Mouse (Mus musculus) neural tube, embryonic 15.5 days (tissue): ENCODE measurements around the gene Bag6. TPM values are rescaled to one million over a fixed set of nuclear protein-coding genes. Genes with fewer than 3 reads are reported as not detected.

Source experiments
- ATAC-seq: fragments of 200-750 bp; cut with Nextera tagmentation; 2 replicates; pipeline ENCODE4 v1.8.0; 2017; ENCODE audit warnings: mild to moderate bottlenecking, moderate TSS enrichment, moderate library complexity; ENCODE audit not compliant: low FRiP score
- H3K27ac ChIP-seq: fragments of 300-500 bp; sonication (generic); replicated peaks from 2 replicates; pipeline ENCODE4 v1.5.1; 2015; ENCODE audit warnings: mild to moderate bottlenecking, inconsistent platforms
- H3K27me3 ChIP-seq: fragments of 300-500 bp; sonication (generic); replicated peaks from 2 replicates; pipeline ENCODE4 v1.6.1; 2015; ENCODE audit warnings: inconsistent platforms
- H3K36me3 ChIP-seq: fragments of 300-500 bp; sonication (generic); 2 replicates; pipeline ENCODE4 v1.6.1; 2015; ENCODE audit warnings: inconsistent platforms
- H3K4me1 ChIP-seq: fragments of 300-500 bp; sonication (generic); 2 replicates; pipeline ENCODE4 v1.6.1; 2015; ENCODE audit warnings: inconsistent platforms
- H3K4me2 ChIP-seq: fragments of 300-500 bp; sonication (generic); 2 replicates; pipeline ENCODE4 v1.6.1; 2015; ENCODE audit warnings: inconsistent platforms, mild to moderate bottlenecking, moderate library complexity
- H3K4me3 ChIP-seq: fragments of 300-500 bp; sonication (generic); replicated peaks from 2 replicates; pipeline ENCODE4 v1.5.1; 2015; ENCODE audit warnings: mild to moderate bottlenecking, inconsistent platforms
- H3K9ac ChIP-seq: fragments of 300-500 bp; sonication (generic); replicated peaks from 2 replicates; pipeline ENCODE4 v1.6.1; 2015; ENCODE audit warnings: mild to moderate bottlenecking, inconsistent platforms
- H3K9me3 ChIP-seq: fragments of 300-500 bp; sonication (generic); replicated peaks from 2 replicates; pipeline ENCODE4 v1.6.1; 2016; ENCODE audit warnings: inconsistent platforms
- WGBS: fragments of 180-500 bp; shearing (Covaris S2); methylation state at CpG from one replicate; pipeline ENCODE4 v1.1.7; 2015; ENCODE audit warnings: mixed read lengths; 5-methylcytosine and 5-hydroxymethylcytosine counted together
- polyA plus RNA-seq: library from polyadenylated mRNA; unstranded; fragments of >200 nt; fragmentation: Nextera tagmentation; extraction: Ambion mirVana; gene quantifications from 2 replicates; pipeline ENCODE4 v1.2.1, GENCODE M21; 2015

Gene Bag6
- polyA plus RNA-seq, 1 experiment from 2014 or later = 62.7 TPM

GRCm38 (mm10) chr17:35100196-35100765, 34.7 kb upstream of the Bag6 start:
- Histone ChIP-seq H3K9ac (no peak overlapping the region), H3K4me1 (no peaks in the 10 kb centered on the region), H3K27me3 (no peaks in the 10 kb centered on the region), H3K4me2 (no peak overlapping the region), H3K27ac (no peak overlapping the region), H3K4me3 (no peak overlapping the region), H3K9me3 (no peaks in the 10 kb centered on the region), H3K36me3 (peaks cover 82% of the 10 kb centered on the region)
- ATAC-seq = no peak
- WGBS = 74% methylated on average over 10 of the region's 10 CpGs

GRCm38 (mm10) chr17:35101161-35101560, 33.8 kb upstream of the Bag6 start:
- Histone ChIP-seq H3K36me3 (peaks cover 77% of the 10 kb centered on the region), H3K27me3 (no peaks in the 10 kb centered on the region), H3K4me2 (no peak overlapping the region), H3K4me3 (no peak overlapping the region), H3K9ac (no peak overlapping the region), H3K4me1 (peaks cover 4% of the 10 kb centered on the region; the same call in 1 of the 2 replicates), H3K27ac (no peak overlapping the region), H3K9me3 (no peaks in the 10 kb centered on the region)
- 94% methylated on average over 11 of the region's 11 CpGs for WGBS
- ATAC-seq = no peak

GRCm38 (mm10) chr17:35102299-35102698, 32.7 kb upstream of the Bag6 start:
- H3K9ac ChIP-seq = no peak overlapping the region
- ATAC-seq = no peak
- H3K36me3 ChIP-seq = peaks cover 66% of the 10 kb centered on the region

GRCm38 (mm10) chr17:35103221-35103690, 31.7 kb upstream of the Bag6 start:
- H3K4me3 ChIP-seq = no peak overlapping the region
- ATAC-seq = no peak
- H3K36me3 ChIP-seq = peaks cover 58% of the 10 kb centered on the region
- H3K27ac ChIP-seq = no peak overlapping the region
- WGBS = 76% methylated on average over 6 of the region's 6 CpGs
- H3K4me2 ChIP-seq = no peak overlapping the region
- no peak overlapping the region for H3K9ac ChIP-seq
- H3K4me1 ChIP-seq = peaks cover 4% of the 10 kb centered on the region; the same call in 1 of the 2 replicates
- no peaks in the 10 kb centered on the region for H3K27me3 ChIP-seq
- no peaks in the 10 kb centered on the region for H3K9me3 ChIP-seq

More at GRCm38 (mm10) chr17:35102299-35102698, 32.7 kb upstream of the Bag6 start:
- H3K4me2 ChIP-seq = no peak overlapping the region
- H3K4me1 ChIP-seq = peaks cover 4% of the 10 kb centered on the region; the same call in 1 of the 2 replicates
- H3K4me3 ChIP-seq = no peak overlapping the region
- H3K27me3 ChIP-seq = no peaks in the 10 kb centered on the region
- H3K27ac ChIP-seq = no peak overlapping the region
- WGBS = 78% methylated on average over 8 of the region's 8 CpGs
- H3K9me3 ChIP-seq = no peaks in the 10 kb centered on the region

- Histone ChIP-seq H3K36me3 (peaks cover 51% of the 10 kb centered on the region), H3K27me3 (no peaks in the 10 kb centered on the region), H3K4me3 (no peak overlapping the region), H3K9ac (no peak overlapping the region), H3K4me1 (peaks cover 4% of the 10 kb centered on the region; the same call in 1 of the 2 replicates), H3K27ac (no peak overlapping the region), H3K4me2 (no peak overlapping the region), H3K9me3 (no peaks in the 10 kb centered on the region)
- 96% methylated on average over 7 of the region's 7 CpGs for WGBS
- ATAC-seq = no peak
Measured at GRCm38 (mm10) chr17:35104079-35104478, 30.9 kb upstream of the Bag6 start.

GRCm38 (mm10) chr17:35104754-35105153, 30.2 kb upstream of the Bag6 start:
- WGBS = 80% methylated on average over 6 of the region's 6 CpGs
- Histone ChIP-seq H3K36me3 (peaks cover 44% of the 10 kb centered on the region), H3K9ac (no peak overlapping the region)

GRCm38 (mm10) chr17:35105740-35106389, 29.1 kb upstream of the Bag6 start:
- Histone ChIP-seq H3K36me3 (peaks cover 34% of the 10 kb centered on the region), H3K9ac (no peak overlapping the region), H3K4me1 (peaks cover 4% of the 10 kb centered on the region; the same call in 1 of the 2 replicates), H3K4me3 (no peak overlapping the region), H3K27ac (no peak overlapping the region), H3K9me3 (no peaks in the 10 kb centered on the region), H3K27me3 (no peaks in the 10 kb centered on the region), H3K4me2 (peak overlapping the region; percentile 31)
- ATAC-seq = no peak
- WGBS = 25% methylated on average over 13 of the region's 13 CpGs

More at GRCm38 (mm10) chr17:35104754-35105153, 30.2 kb upstream of the Bag6 start:
- H3K27ac ChIP-seq = no peak overlapping the region
- H3K4me3 ChIP-seq = no peak overlapping the region
- no peak for ATAC-seq
- peaks cover 4% of the 10 kb centered on the region; the same call in 1 of the 2 replicates for H3K4me1 ChIP-seq
- no peak overlapping the region for H3K4me2 ChIP-seq
- no peaks in the 10 kb centered on the region for H3K27me3 ChIP-seq
- no peaks in the 10 kb centered on the region for H3K9me3 ChIP-seq

GRCm38 (mm10) chr17:35106522-35106921, 28.5 kb upstream of the Bag6 start:
- Histone ChIP-seq H3K4me2 (no peak overlapping the region), H3K4me3 (no peak overlapping the region), H3K9ac (no peak overlapping the region), H3K27ac (no peak overlapping the region), H3K27me3 (no peaks in the 10 kb centered on the region), H3K9me3 (no peaks in the 10 kb centered on the region), H3K4me1 (peaks cover 4% of the 10 kb centered on the region; the same call in 1 of the 2 replicates), H3K36me3 (peaks cover 28% of the 10 kb centered on the region)
- 72% methylated on average over 3 of the region's 3 CpGs for WGBS
- ATAC-seq = no peak

GRCm38 (mm10) chr17:35108097-35108496, 26.9 kb upstream of the Bag6 start, which contains the start of gene Ly6g5c:
Gene Ly6g5c (plus strand): TSS chr17:35108279.
- Histone ChIP-seq H3K9ac (no peak within 1 kb of the TSS), H3K36me3 (peaks cover 13% of the 10 kb centered on the region; the same call in 1 of the 2 replicates), H3K4me3 (no peak within 1 kb of the TSS), H3K4me2 (no peak within 1 kb of the TSS), H3K9me3 (no peaks in the 10 kb centered on the region), H3K27ac (no peak within 1 kb of the TSS), H3K4me1 (peaks cover 4% of the 10 kb centered on the region; the same call in 1 of the 2 replicates), H3K27me3 (no peaks in the 10 kb centered on the region)
- no peak for ATAC-seq
- WGBS = 79% methylated on average over 6 of the region's 6 CpGs

GRCm38 (mm10) chr17:35111774-35112173, 23.2 kb upstream of the Bag6 start:
- 75% methylated on average over 9 of the region's 9 CpGs for WGBS

GRCm38 (mm10) chr17:35115046-35116019, 19.6 kb upstream of the Bag6 start, which contains the start of gene Ly6g5b:
Gene Ly6g5b (minus strand): TSS chr17:35115428.
- Histone ChIP-seq H3K36me3 (peaks cover 54% of the 10 kb centered on the region), H3K9me3 (no peaks in the 10 kb centered on the region), H3K27me3 (no peaks in the 10 kb centered on the region), H3K4me1 (peaks cover 9% of the 10 kb centered on the region), H3K4me2 (no peak within 1 kb of the TSS), H3K27ac (no peak within 1 kb of the TSS), H3K9ac (no peak within 1 kb of the TSS), H3K4me3 (no peak within 1 kb of the TSS)
- no peak for ATAC-seq
- WGBS = 85% methylated on average over 8 of the region's 8 CpGs

More at GRCm38 (mm10) chr17:35111774-35112173, 23.2 kb upstream of the Bag6 start:
- ATAC-seq = no peak
- no peak overlapping the region for H3K27ac ChIP-seq
- H3K4me2 ChIP-seq = no peak overlapping the region
- no peak overlapping the region for H3K9ac ChIP-seq
- H3K27me3 ChIP-seq = no peaks in the 10 kb centered on the region
- no peaks in the 10 kb centered on the region for H3K4me1 ChIP-seq
- no peak overlapping the region for H3K4me3 ChIP-seq
- peaks cover 29% of the 10 kb centered on the region for H3K36me3 ChIP-seq
- no peaks in the 10 kb centered on the region for H3K9me3 ChIP-seq
